Mouse (Mus musculus) thymus, postnatal 14 days (tissue): ENCODE results near the gene Rgs3.
A peak's percentile ranks its signal among the peaks of the same experiment; 100 is the strongest.

Experiments used
- DNase-seq: peaks from one replicate; pipeline ENCODE4 v3.0.0; 2021

Gene Rgs3

DNA sequence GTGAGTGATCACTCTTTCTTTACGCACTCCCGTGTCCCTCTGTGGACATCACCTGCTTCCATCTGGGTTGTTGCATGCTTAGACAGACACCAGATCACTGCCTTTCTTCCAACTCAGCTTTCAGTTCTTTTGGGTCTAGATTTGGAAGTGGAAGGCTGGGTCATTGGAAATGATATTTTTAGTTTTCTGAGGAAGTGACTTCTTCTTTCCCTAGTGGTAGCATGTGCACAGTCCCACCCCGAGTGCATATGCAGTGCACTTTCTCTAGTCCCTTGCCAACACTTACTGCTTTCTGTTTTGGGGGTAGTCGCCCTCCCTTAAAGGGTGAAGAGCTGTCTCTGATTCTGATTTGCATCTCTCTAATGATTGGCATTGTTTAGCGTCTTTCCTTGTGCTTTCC, 170.3 kb downstream of the Rgs3 start:
- DNase-seq, result no peak

DNA sequence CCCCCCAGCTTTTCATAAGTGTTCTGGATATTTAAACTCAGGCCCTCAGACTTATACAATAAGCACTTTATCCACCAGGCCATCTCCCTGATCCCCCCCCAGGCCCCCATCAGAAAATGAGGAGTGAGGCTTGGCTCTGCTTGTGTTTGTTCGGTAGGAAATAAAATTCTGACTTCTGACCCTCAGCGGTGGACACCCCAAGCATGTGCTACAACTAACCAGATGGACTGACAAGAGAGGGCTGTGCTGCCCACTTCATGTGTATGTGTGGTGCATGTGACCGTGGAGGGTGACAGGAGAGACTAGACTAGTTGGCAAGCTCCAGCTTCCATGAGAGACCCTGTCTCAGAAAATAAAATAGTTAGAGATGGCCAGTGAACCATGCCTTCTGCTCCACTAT, 171.2 kb downstream of the Rgs3 start:
- DNase-seq, result no peak

- no peak for DNase-seq
Measured at GRCm38 (mm10) chr4:62731531-62732063, 171.9 kb downstream of the Rgs3 start.

GRCm38 (mm10) chr4:62732096-62732495, 172.4 kb downstream of the Rgs3 start:
- no peak for DNase-seq

- DNase-seq, result no peak
Measured at GRCm38 (mm10) chr4:62732840-62733239, 173.2 kb downstream of the Rgs3 start.

- DNase-seq, result no peak
Measured at GRCm38 (mm10) chr4:62733938-62734337, 174.3 kb downstream of the Rgs3 start.

- DNase-seq, result no peak
Measured at GRCm38 (mm10) chr4:62735291-62735690, 175.6 kb downstream of the Rgs3 start.

DNA sequence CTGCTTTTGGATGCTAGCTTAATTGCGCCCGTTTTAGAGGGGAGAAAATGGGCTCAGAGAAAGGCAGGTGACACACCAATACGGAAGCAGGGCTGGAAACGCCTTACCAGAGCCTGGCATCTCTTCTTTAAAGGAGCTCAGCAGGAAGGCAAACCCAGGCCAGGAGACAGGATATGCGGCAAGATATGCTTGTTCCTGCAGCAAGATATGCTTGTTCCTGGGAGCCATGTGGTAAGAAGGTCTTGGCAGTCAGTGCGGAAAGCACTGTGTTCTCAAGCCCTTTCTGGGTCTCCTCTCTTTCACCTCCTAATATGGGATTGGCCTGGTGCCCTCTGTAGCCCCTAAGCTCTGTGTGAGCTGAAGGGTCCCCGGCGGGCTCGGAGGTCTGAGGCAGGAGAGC, 176.2 kb downstream of the Rgs3 start:
- no peak for DNase-seq

- no peak for DNase-seq
Measured at GRCm38 (mm10) chr4:62736421-62736820, 176.8 kb downstream of the Rgs3 start.

- DNase-seq, result no peak
Measured at GRCm38 (mm10) chr4:62736904-62737303, 177.3 kb downstream of the Rgs3 start.

DNA sequence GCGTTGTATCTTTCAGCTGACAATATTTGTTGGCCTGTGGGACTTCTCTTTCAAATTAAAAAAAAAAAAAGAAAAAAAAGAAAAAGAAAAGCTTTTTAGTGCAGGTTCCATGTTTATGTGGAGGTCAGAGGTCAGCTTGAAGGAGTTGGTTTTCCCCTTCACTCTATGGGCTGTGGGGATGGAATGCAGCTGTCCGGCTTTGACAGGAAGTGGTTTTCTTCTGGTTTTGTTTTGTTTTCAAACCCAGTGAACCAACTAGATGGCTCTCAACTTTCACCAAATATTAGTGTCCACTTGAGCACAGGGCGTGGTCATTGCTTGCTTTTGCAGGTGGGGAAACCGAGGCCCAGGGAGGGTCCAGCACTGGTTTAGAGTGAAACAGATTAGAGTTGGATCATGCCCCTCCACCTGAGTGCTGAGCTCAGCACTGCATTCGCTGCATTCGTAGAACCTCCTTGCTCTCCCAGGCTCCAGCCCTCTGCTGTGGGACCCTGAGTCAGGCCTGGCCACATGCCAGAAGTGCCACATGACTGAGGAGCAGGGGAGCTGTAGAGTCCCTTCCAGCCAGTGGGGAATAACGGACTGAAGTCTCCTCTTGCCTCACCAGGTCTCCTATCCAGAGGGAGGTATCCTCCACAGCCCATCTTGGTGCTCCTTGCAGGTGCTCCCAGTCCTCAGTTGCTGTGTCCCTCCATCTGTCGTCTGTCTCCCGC, 178.5 kb downstream of the Rgs3 start:
- DNase-seq, result no peak

DNA sequence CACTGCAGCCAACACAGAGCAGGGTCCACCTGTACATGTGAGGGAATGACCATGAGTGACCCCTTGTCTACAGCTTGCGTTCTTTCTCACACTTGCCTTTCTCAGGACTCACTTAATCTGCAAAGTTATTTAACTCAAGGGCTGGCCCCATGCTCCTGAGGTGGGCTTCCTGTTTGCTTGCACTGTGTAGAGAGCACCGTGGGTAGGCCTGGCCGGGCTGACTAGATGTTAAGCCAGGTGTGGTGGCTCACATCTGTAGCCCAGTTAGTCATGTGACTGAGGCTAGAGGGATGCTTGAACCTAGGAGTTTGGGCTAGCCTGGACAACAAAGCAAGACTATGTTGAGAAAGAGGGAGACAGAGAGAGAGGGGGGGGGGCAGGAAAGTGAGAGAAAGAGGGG, 179.3 kb downstream of the Rgs3 start:
- DNase-seq, result peak; percentile 21

- DNase-seq, result no peak
Measured at GRCm38 (mm10) chr4:62739591-62739990, 179.9 kb downstream of the Rgs3 start.

DNA sequence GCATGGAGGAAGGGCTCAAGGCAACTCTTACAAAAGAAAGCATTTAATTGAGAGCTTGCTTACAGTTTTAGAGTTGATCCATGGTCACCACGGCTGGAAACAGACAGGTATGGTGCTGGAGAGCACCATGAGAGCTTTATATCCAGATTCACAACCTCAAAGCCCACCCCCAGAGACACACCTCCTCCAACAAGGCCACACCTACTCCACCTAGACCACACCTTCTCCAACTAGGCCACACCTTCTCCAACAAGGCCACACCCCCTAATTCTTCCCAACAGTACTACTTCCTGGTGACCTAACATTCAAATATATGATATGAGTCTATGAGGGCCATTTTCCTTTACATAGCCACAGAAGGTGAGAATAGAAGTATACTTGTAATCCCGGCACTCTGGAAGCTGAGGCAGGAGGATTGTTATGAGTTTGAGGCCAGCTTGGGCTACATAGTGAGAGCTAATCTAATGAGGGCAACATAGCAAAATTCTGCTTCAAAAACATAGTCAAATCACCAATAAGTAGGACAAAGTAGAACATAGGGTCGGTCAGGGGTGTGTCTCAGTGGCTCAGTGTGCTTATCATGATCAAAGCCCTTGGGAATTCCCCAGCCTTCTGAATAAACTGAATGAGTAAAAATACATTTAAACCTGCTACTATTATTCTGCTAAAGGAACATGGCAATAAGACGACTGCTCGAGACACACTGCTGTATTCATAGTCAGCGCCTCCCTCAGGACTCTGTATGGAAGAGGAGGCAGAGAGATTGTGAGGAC, 180.8 kb downstream of the Rgs3 start:
- DNase-seq, result no peak

- DNase-seq, result no peak
Measured at GRCm38 (mm10) chr4:62741055-62741453, 181.4 kb downstream of the Rgs3 start.

GRCm38 (mm10) chr4:62741601-62742000, 182.0 kb downstream of the Rgs3 start:
- DNase-seq, result no peak

DNA sequence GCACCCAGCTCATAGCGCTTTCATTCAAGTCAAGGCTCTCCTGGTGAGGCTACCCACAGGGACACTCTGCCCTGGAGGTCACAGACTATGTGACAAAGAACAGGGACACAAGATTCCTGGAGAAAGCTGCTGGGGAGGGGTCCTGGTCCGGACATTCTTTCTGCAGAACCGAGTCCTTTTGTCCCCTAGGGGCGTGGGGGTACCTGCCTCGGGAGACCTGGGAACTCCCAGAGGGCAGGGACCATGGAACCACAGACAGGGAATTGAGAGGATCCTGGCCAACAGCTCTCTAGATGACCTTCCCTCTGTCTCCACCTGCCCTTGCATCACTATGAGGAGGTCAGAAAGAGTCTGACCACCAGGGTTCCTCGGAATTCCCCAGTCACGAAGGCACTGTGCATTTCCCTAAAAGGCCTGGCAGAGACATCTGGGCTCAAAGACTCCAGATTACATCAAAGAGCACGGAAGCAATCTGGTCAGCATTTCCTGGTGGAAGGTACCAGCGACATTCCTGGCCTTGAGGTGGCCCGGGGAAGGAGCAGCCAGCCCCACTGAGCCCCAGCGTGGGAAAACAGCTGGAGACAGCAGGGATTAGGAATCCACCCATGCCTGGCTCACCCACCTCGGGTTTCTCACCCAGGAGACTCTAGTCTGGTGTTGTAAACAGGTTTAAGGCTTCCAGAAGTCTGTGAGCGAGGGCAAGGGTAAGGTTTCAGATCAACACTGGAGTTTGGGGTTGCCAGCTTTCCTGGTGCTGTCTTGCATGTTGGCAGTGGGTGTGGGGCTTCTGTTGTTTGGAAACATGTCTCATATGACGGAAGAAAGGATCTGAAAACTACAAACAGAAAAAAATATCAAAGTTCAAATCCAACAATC, 183.5 kb downstream of the Rgs3 start:
- DNase-seq, result no peak

DNA sequence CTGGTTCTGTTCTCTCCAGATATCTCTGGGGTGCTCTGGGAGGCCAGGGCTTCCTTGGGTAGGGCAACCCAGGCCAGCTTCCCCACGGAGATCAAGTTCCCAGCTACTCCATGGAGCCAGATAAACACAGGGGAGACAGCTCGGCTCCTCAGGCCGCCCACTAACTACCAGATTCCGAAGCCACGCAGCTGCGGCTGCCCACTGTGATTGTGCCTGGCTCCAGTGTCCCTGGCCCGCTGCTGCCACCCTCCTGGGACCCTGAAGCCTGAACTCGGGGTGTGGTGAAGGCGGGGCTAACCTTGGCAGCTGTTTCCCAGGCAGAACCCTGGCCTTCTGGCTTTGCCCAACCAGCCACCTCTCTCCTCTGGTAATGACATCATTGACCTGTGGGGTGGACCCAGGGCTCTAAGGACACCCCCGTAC, 184.9 kb downstream of the Rgs3 start:
- DNase-seq, result no peak

GRCm38 (mm10) chr4:62744985-62745638, 185.5 kb downstream of the Rgs3 start:
- no peak for DNase-seq
